Mouse (Mus musculus): ENCODE measurements at regions not wholly inside any gene's neighbourhood (a gene's known extent, or its start where the extent isn't known, plus 50 kb on each side); places are given as distances from the start of the nearest gene placed in this dataset.
"Not testable (repeated sequence)": the region's sequence is repeated elsewhere in the genome, so short reads cannot be mapped to it uniquely, and the experiment has no call there.

- not testable (repeated sequence) for DNase-seq
Measured at GRCm38 (mm10) chr14:14478159-14478558, 77.1 kb downstream of the Olfr721-ps1 start.

DNA sequence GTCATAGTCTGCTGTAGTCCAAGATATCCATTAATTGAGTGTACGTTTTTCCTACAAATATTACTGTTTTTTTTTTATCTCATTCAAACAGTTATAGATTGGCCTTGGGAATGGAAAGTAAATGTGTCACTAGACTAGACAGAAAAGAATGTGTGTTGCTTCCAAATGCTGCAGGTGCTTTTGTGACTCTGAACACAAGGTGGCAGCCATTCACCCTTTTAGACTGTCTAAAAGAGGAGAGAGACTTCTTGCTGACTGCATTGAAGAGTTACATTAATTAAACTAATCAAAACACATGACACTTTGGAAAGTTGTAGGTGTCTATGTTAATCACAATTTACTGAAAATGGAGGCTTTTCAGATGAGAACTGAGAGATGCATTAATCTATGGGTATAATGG is 80.7 kb downstream of the Olfr721-ps1 start:
- DNase-seq, result no peak

DNA sequence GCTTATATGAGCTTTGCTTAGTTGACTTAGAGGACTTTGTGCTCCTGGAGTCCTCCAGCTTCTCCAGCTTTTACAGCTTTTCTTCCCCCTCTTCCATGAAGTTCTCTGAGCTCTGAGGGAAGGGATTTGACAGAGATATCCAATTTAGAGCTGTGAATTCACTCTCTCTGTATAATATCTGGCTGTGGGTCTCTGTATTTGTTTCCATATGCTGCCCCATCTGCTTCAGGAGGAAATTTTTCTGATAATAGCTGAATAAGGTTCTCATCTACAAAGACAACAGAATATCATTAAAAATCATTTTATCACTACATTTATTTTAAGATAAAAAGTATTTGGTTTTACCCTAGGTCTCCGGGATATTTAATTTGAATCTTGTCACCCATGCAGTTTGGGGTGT is 85.3 kb downstream of the Olfr721-ps1 start:
- no peak for DNase-seq

DNA sequence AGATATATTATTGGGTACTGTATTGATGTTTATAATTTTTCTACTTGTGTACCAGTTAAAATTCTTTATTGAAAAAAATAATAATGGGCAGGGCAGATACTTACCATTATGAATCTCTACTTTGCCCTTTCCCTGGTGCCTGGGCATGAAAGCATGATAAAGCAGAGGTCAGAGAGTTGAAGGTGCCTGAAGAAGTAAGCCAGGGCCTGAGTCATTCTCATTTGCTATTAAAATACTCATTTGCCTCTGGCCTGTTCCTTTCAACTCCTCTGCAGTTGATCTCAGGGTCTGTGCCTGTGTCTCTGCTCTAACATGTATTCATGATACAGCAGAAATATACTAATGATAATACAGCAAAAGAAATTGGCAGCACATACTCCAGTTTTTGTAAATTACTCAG is 89.4 kb downstream of the Olfr721-ps1 start:
- DNase-seq, result no peak

DNA sequence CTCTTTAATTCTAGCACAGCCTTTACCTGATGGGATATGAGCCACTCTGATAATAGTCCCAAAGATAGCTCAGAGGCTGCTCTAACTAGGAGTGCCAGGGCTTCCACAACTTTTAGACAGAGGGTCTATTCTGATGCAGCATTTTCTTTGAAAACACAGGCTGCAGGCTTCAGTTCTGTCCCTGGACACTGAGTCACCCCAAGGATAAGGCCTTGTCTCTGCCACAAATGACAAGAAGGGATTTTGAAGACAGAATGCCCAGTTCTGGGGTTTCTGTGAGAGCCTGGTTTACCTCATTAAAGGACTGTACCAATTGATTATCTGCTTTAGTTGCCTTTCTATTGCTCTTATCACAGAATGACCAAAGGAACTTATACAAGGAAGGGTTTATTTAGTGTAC is 90.9 kb downstream of the Olfr721-ps1 start:
- no peak for DNase-seq

- DNase-seq, result no peak
Measured at GRCm38 (mm10) chr14:14511927-14512326, 110.8 kb downstream of the Olfr721-ps1 start.

- no peak for DNase-seq
Measured at GRCm38 (mm10) chr14:14513056-14513455, 112.0 kb downstream of the Olfr721-ps1 start.

- no peak for DNase-seq
Measured at GRCm38 (mm10) chr14:14513498-14513897, 112.4 kb downstream of the Olfr721-ps1 start.

DNA sequence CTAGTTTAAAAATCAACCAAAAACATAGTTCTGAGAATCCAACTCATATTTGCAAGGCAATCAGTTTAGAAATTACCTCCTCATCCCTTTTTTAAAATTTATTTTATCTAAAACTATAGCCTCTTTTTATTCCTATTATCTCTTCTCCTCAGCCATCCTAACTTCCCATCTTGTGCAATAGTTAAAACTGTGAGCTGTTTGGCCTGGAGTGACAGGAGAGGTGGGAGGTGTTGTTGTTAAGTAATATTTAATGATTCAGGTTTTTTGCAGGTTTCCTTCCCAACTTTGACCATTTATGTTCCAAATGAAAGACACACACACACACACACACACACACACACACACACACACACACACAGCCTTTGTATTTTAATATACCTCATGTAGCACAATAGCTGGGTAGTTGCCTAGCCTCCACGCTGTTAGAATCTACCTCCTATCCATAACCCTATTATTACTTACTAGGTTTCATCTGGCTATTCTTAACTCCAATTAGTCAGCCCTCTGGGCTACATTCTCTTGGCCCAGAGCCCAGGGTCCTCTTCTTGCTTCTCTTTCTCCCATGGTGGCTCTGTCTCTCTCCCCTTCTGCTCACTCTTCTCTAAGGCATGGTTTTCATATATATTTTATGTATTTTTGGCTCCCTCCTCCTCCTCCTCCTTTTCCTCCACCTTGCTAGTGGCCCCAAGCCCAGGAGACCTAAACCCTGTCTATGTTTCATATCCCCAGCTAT is 113.5 kb downstream of the Olfr721-ps1 start:
- no peak for DNase-seq

- DNase-seq, result no peak
Measured at GRCm38 (mm10) chr14:14515363-14515762, 114.3 kb downstream of the Olfr721-ps1 start.

GRCm38 (mm10) chr14:14515918-14516317 is 114.8 kb downstream of the Olfr721-ps1 start:
- DNase-seq, result no peak

- DNase-seq, result no peak
Measured at GRCm38 (mm10) chr14:14518027-14518426, 116.9 kb downstream of the Olfr721-ps1 start.

- no peak for DNase-seq
Measured at GRCm38 (mm10) chr14:14518841-14519240, 117.7 kb downstream of the Olfr721-ps1 start.

DNA sequence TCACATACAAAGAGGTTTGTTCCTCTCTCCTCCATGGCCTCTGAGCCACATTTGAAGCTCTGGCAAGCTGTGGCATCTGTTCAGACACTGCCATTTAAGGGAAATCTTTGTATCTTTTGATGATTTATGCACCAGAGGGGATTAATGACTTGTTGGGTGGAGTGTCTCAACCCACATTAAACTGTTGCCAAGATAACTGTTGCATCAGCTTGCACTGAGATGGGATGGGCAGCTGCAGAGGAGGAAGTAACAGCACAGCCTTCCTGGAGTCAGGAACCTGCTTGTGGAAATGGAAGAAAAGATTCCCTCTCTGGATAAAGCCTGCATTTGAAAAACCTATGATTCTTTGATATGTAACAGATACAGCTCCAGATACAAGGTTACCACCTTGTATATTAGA is 119.1 kb downstream of the Olfr721-ps1 start:
- DNase-seq, result no peak

DNA sequence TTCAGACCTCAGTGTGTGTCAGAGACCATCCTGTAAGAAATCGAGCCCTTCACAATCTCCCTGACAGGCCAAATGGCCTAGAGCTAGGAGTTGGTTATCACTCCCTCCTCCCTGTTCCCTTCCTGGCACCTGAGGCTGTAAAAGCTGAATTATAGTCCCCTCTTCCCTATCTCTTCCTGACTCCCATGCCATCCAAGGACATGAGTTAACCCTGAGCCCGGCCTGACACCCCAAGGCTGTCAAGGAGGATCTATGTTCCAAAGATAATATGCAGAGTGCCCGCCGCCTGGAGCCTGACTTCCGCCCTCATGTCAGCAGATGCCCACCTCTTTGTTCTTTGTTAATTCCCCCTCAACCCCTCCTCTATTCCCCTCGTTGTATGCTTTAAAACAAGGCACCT is 120.2 kb downstream of the Olfr721-ps1 start:
- DNase-seq, result not testable (repeated sequence)

DNA sequence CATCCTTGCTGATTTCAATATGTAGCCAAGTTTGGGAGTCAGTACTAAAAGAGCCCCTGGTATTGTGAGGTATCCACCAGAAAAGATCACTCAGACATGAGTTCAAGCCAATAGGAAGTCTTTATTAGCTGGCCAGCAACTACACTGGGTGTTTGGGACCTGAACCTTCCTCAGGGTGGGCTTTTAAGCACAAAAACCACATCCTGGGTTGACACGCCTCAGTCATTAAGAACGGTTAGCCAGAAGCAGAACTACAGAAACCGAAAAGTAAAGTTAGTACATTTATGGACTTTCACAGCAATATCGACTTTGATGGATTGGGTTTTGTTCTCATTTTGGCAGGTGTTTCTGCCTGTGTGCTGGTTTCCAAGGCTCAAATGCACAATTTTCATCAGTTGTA is 124.1 kb downstream of the Olfr721-ps1 start:
- DNase-seq, result no peak

DNA sequence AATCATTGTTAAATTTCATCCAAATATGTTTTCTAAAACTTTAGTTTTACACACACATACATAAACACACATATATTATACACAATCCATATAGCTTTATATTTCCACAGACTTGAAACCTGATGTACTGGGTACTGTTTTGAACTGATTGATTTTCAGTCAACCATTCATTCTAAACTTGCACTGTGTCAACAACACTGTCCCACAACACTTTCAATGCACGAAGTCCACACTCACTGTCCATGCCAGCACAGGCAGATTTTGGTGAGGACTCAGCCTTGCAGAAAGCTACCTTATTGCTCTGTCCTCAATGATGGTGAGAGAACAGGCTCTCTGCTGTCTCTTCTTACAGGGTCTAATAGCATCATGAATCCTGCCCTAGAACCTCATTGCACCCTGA is 127.3 kb downstream of the Olfr721-ps1 start:
- no peak for DNase-seq

- no peak for DNase-seq
Measured at GRCm38 (mm10) chr14:14541206-14541605, 140.1 kb downstream of the Olfr721-ps1 start.

GRCm38 (mm10) chr14:14541705-14542104 is 140.6 kb downstream of the Olfr721-ps1 start:
- DNase-seq, result no peak

- DNase-seq, result no peak
Measured at GRCm38 (mm10) chr14:14544236-14544635, 143.1 kb downstream of the Olfr721-ps1 start.

GRCm38 (mm10) chr14:14552201-14552600 is 149.9 kb upstream of the Slc4a7 start:
- no peak for DNase-seq

- DNase-seq, result no peak
Measured at GRCm38 (mm10) chr14:14574851-14575250, 127.2 kb upstream of the Slc4a7 start.

- no peak for DNase-seq
Measured at GRCm38 (mm10) chr14:14591939-14592338, 110.1 kb upstream of the Slc4a7 start.

GRCm38 (mm10) chr14:14594753-14595152 is 107.3 kb upstream of the Slc4a7 start:
- no peak for DNase-seq
